In genomic region chr2:125505006-125505745, GRCm38 (mm10) we compare ENCODE assay signal across 8 mouse cellular contexts. TPM values are rescaled to one million over a fixed set of nuclear protein-coding genes. Genes with fewer than 3 reads are reported as not detected.
DNase-seq lines count a peak whose midpoint lies in the region; ATAC-seq and TF ChIP-seq lines count a peak whose summit lies in the region.

TSS of gene Gm9913 (plus strand) at chr2:125505089.

- DNase-seq in cerebellum, adult 2 months: peak; percentile 22 to 34
- no peak for DNase-seq in cerebellum, adult 11-12 months
- peak; percentile 71 for DNase-seq in adrenal gland, postnatal 14 days
- peak; percentile 18 to 42 for DNase-seq in frontal cortex, postnatal 10 days (ENCODE audit: low spot score in 2 of 2)
- peak; percentile 58 for DNase-seq in urinary bladder, postnatal 14 days (ENCODE audit: low spot score)

- no peaks in the 10 kb centered on the region for H3K9me3 ChIP-seq in limb, embryonic 15.5 days
- no peaks in the 10 kb centered on the region for H3K9me3 ChIP-seq in midbrain, embryonic 16.5 days (replicated peaks; ENCODE audit: control insufficient read depth, low read length, poor library complexity, severe bottlenecking)

- peaks cover 2% of the 10 kb centered on the region; the same call in 1 of the 2 replicates for H3K27me3 ChIP-seq in cerebellum, adult 2 months (ENCODE audit: control insufficient read depth, insufficient read depth, low read length)
- peaks cover 7% of the 10 kb centered on the region for H3K27me3 ChIP-seq in limb, embryonic 15.5 days
- no peaks in the 10 kb centered on the region for H3K27me3 ChIP-seq in midbrain, embryonic 16.5 days (ENCODE audit: control insufficient read depth, insufficient read depth, low read depth, low read length)

- peaks cover 5% of the 10 kb centered on the region; the same call in 1 of the 2 replicates for H3K4me1 ChIP-seq in cerebellum, adult 2 months (ENCODE audit: control insufficient read depth, insufficient read depth, low read length)
- peaks cover 19% of the 10 kb centered on the region for H3K4me1 ChIP-seq in limb, embryonic 15.5 days
- H3K4me1 ChIP-seq in midbrain, embryonic 16.5 days (ENCODE audit: control insufficient read depth, insufficient read depth, low read length): peaks cover 13% of the 10 kb centered on the region

- TF ChIP-seq CTCF in cerebellum, adult 2 months (IDR thresholded peaks at IDR 0.05; ENCODE audit: borderline replicate concordance, insufficient read depth, low read depth, low read length): no peak

- 1% methylated on average over 45 of the region's 45 CpGs for WGBS in cerebellum, adult 2 months
- 1% methylated on average over 24 of the region's 45 CpGs for WGBS in limb, embryonic 15.5 days
- 1% methylated on average over 28 of the region's 45 CpGs for WGBS in midbrain, embryonic 16.5 days

- H3K27ac ChIP-seq in cerebellum, adult 2 months (ENCODE audit: insufficient read depth, low read length): no peak within 1 kb of the TSS
- H3K27ac ChIP-seq in limb, embryonic 15.5 days: peak within 1 kb of the TSS; percentile 95
- peak within 1 kb of the TSS; percentile 65 for H3K27ac ChIP-seq in midbrain, embryonic 16.5 days (ENCODE audit: low read length)

- peak within 1 kb of the TSS; percentile 87 for H3K9ac ChIP-seq in limb, embryonic 15.5 days
- peak within 1 kb of the TSS; percentile 86 for H3K9ac ChIP-seq in midbrain, embryonic 16.5 days (ENCODE audit: low read depth, low read length)

- TF ChIP-seq POLR2A in cerebellum, adult 2 months (IDR thresholded peaks at IDR 0.05; ENCODE audit: borderline replicate concordance, insufficient read depth, low read length): no peak

- H3K4me2 ChIP-seq in limb, embryonic 15.5 days: peak within 1 kb of the TSS; percentile 85
- peak within 1 kb of the TSS; percentile 97 for H3K4me2 ChIP-seq in midbrain, embryonic 16.5 days (ENCODE audit: low read length)

- peak within 1 kb of the TSS; percentile 62 for H3K4me3 ChIP-seq in cerebellum, adult 2 months (replicated peaks; ENCODE audit: insufficient read depth, low read depth, low read length)
- peak within 1 kb of the TSS; percentile 78 for H3K4me3 ChIP-seq in limb, embryonic 15.5 days
- H3K4me3 ChIP-seq in midbrain, embryonic 16.5 days (ENCODE audit: low read depth, low read length): peak within 1 kb of the TSS; percentile 59

- no peaks in the 10 kb centered on the region for H3K36me3 ChIP-seq in limb, embryonic 15.5 days
- H3K36me3 ChIP-seq in midbrain, embryonic 16.5 days (ENCODE audit: control insufficient read depth, insufficient read depth, low read length): no peaks in the 10 kb centered on the region

- ATAC-seq in hematopoietic stem cell, adult 5-6 weeks (replicated peaks in 1 of 2; ENCODE audit: insufficient read depth in 1 of 2, low FRiP score in 2 of 2, low TSS enrichment in 1 of 2, low read depth in 1 of 2, poor library complexity in 2 of 2, severe bottlenecking in 2 of 2): 0 out of 4 replicates have a peak, but pooled peaks have one; percentile 9 to 20
- peak; percentile 30 for ATAC-seq in limb, embryonic 15.5 days (ENCODE audit: insufficient number of reproducible peaks, low FRiP score, low TSS enrichment, low read depth)
- peak; percentile 57; the same call in 1 of the 2 replicates for ATAC-seq in midbrain, embryonic 16.5 days

RNA-seq across cellular contexts. Expression of gene Gm9913, which starts in this region (rescaled TPM):
- 0.03 and 0.05 TPM in 2 replicates for polyA plus RNA-seq in cerebellum, adult 2 months (2012; rRNA removed)
- 0.11 TPM in 1 of 2 replicates, not detected in the other for total RNA-seq in adrenal gland, postnatal 14 days (2021)
- total RNA-seq in hematopoietic stem cell, adult 5-6 weeks (2017): not detected in 2 replicates
- 0.33 and 0.35 TPM in 2 replicates for polyA plus RNA-seq in limb, embryonic 15.5 days (2015; fragmentation: Nextera tagmentation; extraction: Ambion mirVana)
- polyA plus RNA-seq in midbrain, embryonic 16.5 days (2015; fragmentation: Nextera tagmentation; extraction: Ambion mirVana): 0.09 and 0.14 TPM in 2 replicates

Comparison
In these comparisons a context has a peak if more than half of its experiments do, and no peak if none do; other contexts are left out.
1. Peak in DNase-seq and H3K4me3 ChIP-seq in cerebellum, adult 2 months; RNA of the gene not detected or under 1 TPM.
2. Peak in DNase-seq in adrenal gland, postnatal 14 days; RNA of the gene not detected or under 1 TPM.
3. Peak in ATAC-seq in hematopoietic stem cell, adult 5-6 weeks; RNA of the gene not detected or under 1 TPM.
4. Peak in ATAC-seq, H3K4me3 ChIP-seq, H3K27ac ChIP-seq, H3K9ac ChIP-seq and H3K4me2 ChIP-seq in limb, embryonic 15.5 days; RNA of the gene not detected or under 1 TPM.
5. Peak in ATAC-seq, H3K4me3 ChIP-seq, H3K27ac ChIP-seq, H3K9ac ChIP-seq and H3K4me2 ChIP-seq in midbrain, embryonic 16.5 days; RNA of the gene not detected or under 1 TPM.